Mouse (Mus musculus): ENCODE results near the gene Tfap2c. TPM values are rescaled to one million over a fixed set of nuclear protein-coding genes. Genes with fewer than 3 reads are reported as not detected.

The Tfap2c gene
- polyA plus RNA-seq, 1 experiment from 2014 or later = not detected

DNA sequence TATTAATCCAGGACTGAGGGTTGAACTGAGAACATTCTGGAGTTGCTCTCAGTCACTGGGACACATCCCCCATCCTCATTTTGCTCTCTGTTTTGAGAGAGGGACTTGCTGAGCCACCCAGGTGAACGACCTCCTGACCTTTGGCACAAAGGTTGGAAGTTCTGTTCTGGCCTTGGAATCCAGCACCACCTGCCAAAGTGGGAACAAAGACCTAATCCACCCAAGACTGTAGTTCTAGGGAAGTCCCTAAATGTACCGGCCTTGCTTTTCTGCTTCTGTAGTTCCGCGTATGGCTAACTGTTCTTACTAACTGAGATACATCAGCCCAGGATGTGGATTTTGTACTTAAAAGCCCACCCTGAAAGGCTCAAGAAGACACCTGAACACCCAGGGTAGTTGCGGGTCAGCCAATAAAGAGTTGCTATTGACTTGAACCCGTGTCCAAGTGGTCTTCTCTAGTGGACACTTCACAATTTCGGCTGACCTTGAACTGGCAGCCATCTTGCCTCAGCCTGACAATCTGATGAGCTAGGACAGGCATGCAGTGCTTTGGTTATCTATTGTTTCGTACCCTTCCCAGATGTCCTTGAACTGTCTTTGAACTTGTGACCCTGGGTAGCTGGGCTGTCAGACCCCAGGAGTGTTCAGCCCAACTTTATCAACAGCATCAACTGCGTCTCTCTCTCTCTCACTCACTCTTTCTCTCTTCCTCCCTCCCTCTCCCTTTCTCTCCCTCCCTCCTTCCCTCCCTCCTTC lies 28.6 kb upstream of the Tfap2c start:
- no peaks in the 10 kb centered on the region for H3K36me3 ChIP-seq (ENCODE audit: control insufficient read depth, insufficient read depth)
- no peaks in the 10 kb centered on the region for H3K4me1 ChIP-seq (ENCODE audit: control insufficient read depth, low read depth, low read length)
- ATAC-seq (ENCODE audit: low read depth) = no peak
- 64% methylated on average over 9 of the region's 9 CpGs for WGBS (ENCODE audit: insufficient replicate concordance)
- H3K4me2 ChIP-seq (ENCODE audit: low read depth, low read length) = no peak overlapping the region
- no peak overlapping the region for H3K9ac ChIP-seq (ENCODE audit: low read depth, low read length)
- no peaks in the 10 kb centered on the region for H3K9me3 ChIP-seq (replicated peaks; ENCODE audit: control insufficient read depth, low read length)
- H3K4me3 ChIP-seq (ENCODE audit: low read depth, low read length) = no peak overlapping the region
- H3K27me3 ChIP-seq (ENCODE audit: control insufficient read depth, insufficient read depth, low read depth, low read length) = no peaks in the 10 kb centered on the region
- no peak overlapping the region for H3K27ac ChIP-seq (ENCODE audit: low read length)

GRCm38 (mm10) chr2:172522528-172522927 lies 26.9 kb upstream of the Tfap2c start:
- H3K9ac ChIP-seq (ENCODE audit: low read depth, low read length) = no peak overlapping the region
- H3K27me3 ChIP-seq (ENCODE audit: control insufficient read depth, insufficient read depth, low read depth, low read length) = no peaks in the 10 kb centered on the region
- no peaks in the 10 kb centered on the region for H3K36me3 ChIP-seq (ENCODE audit: control insufficient read depth, insufficient read depth)
- no peak overlapping the region for H3K4me2 ChIP-seq (ENCODE audit: low read depth, low read length)
- H3K27ac ChIP-seq (ENCODE audit: low read length) = no peak overlapping the region
- no peak for ATAC-seq (ENCODE audit: low read depth)
- 59% methylated on average over 12 of the region's 12 CpGs for WGBS (ENCODE audit: insufficient replicate concordance)
- no peaks in the 10 kb centered on the region for H3K9me3 ChIP-seq (replicated peaks; ENCODE audit: control insufficient read depth, low read length)
- no peaks in the 10 kb centered on the region for H3K4me1 ChIP-seq (ENCODE audit: control insufficient read depth, low read depth, low read length)
- H3K4me3 ChIP-seq (ENCODE audit: low read depth, low read length) = no peak overlapping the region

DNA sequence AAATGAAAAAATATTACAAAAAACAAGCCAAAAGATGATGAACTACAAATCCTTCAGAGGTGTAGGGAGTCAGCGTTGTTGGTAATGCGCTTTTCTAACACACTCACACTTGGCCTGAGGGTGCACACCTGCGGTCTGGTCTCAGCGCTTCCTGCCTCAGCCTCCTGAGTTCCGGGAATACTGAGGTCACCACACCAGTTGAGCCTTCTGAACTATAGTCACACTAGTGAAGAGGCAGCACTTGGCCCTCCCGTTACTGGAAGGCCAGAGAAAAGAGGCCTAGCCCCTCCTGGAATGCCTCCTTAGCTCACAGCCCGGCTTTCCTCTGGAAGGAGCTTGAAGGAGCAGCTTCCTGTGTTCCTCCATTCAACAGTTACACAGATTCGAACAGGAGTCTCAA lies 22.2 kb upstream of the Tfap2c start:
- Histone ChIP-seq H3K4me1 (ENCODE audit: control insufficient read depth, low read depth, low read length) (no peaks in the 10 kb centered on the region), H3K9me3 (replicated peaks; ENCODE audit: control insufficient read depth, low read length) (no peaks in the 10 kb centered on the region), H3K4me3 (ENCODE audit: low read depth, low read length) (no peak overlapping the region), H3K27me3 (ENCODE audit: control insufficient read depth, insufficient read depth, low read depth, low read length) (no peaks in the 10 kb centered on the region), H3K36me3 (ENCODE audit: control insufficient read depth, insufficient read depth) (no peaks in the 10 kb centered on the region), H3K9ac (ENCODE audit: low read depth, low read length) (no peak overlapping the region), H3K4me2 (ENCODE audit: low read depth, low read length) (no peak overlapping the region), H3K27ac (ENCODE audit: low read length) (no peak overlapping the region)
- no peak for ATAC-seq (ENCODE audit: low read depth)
- 69% methylated on average over 8 of the region's 8 CpGs for WGBS (ENCODE audit: insufficient replicate concordance)

- no peak overlapping the region for H3K4me3 ChIP-seq (ENCODE audit: low read depth, low read length)
- WGBS (ENCODE audit: insufficient replicate concordance) = 24% methylated on average over 4 of the region's 4 CpGs
- H3K4me1 ChIP-seq (ENCODE audit: control insufficient read depth, low read depth, low read length) = no peaks in the 10 kb centered on the region
- no peak for ATAC-seq (ENCODE audit: low read depth)
- H3K9ac ChIP-seq (ENCODE audit: low read depth, low read length) = no peak overlapping the region
- peaks cover 54% of the 10 kb centered on the region for H3K27me3 ChIP-seq (ENCODE audit: control insufficient read depth, insufficient read depth, low read depth, low read length)
- H3K9me3 ChIP-seq (replicated peaks; ENCODE audit: control insufficient read depth, low read length) = no peaks in the 10 kb centered on the region
- H3K36me3 ChIP-seq (ENCODE audit: control insufficient read depth, insufficient read depth) = no peaks in the 10 kb centered on the region
- no peak overlapping the region for H3K4me2 ChIP-seq (ENCODE audit: low read depth, low read length)
- no peak overlapping the region for H3K27ac ChIP-seq (ENCODE audit: low read length)
These were observed 5.4 kb upstream of the Tfap2c start for GRCm38 (mm10) chr2:172543987-172544386.

DNA sequence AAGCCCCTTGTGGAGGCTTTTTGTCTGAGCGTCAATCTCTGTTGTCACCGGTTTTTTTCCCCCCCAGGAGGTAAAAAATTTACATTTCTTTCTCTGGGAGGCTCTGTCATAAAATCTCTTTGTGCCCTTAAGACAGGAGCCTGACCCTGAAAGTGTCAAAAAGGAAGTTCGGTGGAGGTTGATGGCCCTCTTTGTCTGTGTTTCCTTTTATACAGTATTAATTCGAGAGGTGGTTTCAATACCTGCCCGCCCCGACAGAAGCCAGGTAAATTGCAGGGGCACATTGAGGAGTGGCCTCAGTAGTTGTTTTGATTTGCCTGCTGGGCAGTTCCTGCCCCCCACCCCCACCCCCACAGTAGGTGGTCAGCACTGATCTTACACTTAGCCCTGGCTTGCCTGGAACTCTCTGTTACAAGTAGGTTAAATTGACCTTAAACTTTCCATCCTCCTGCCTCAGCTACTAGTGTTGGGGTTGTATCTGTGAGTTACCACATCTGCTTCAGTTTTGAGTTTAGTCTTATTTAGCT lies 4.7 kb upstream of the Tfap2c start:
- H3K4me2 ChIP-seq (ENCODE audit: low read depth, low read length) = no peak overlapping the region
- H3K4me3 ChIP-seq (ENCODE audit: low read depth, low read length) = no peak overlapping the region
- ATAC-seq (ENCODE audit: low read depth) = no peak
- H3K27ac ChIP-seq (ENCODE audit: low read length) = no peak overlapping the region
- no peaks in the 10 kb centered on the region for H3K9me3 ChIP-seq (replicated peaks; ENCODE audit: control insufficient read depth, low read length)
- no peaks in the 10 kb centered on the region for H3K36me3 ChIP-seq (ENCODE audit: control insufficient read depth, insufficient read depth)
- WGBS (ENCODE audit: insufficient replicate concordance) = 9% methylated on average over 6 of the region's 6 CpGs
- peaks cover 3% of the 10 kb centered on the region for H3K4me1 ChIP-seq (ENCODE audit: control insufficient read depth, low read depth, low read length)
- peaks cover 60% of the 10 kb centered on the region for H3K27me3 ChIP-seq (ENCODE audit: control insufficient read depth, insufficient read depth, low read depth, low read length)
- H3K9ac ChIP-seq (ENCODE audit: low read depth, low read length) = no peak overlapping the region

- Histone ChIP-seq H3K9ac (ENCODE audit: low read depth, low read length) (no peak overlapping the region), H3K36me3 (ENCODE audit: control insufficient read depth, insufficient read depth) (no peaks in the 10 kb centered on the region), H3K27me3 (ENCODE audit: control insufficient read depth, insufficient read depth, low read depth, low read length) (peaks cover 71% of the 10 kb centered on the region), H3K27ac (ENCODE audit: low read length) (no peak overlapping the region), H3K4me3 (ENCODE audit: low read depth, low read length) (no peak overlapping the region), H3K4me1 (ENCODE audit: control insufficient read depth, low read depth, low read length) (peaks cover 4% of the 10 kb centered on the region), H3K4me2 (ENCODE audit: low read depth, low read length) (no peak overlapping the region), H3K9me3 (replicated peaks; ENCODE audit: control insufficient read depth, low read length) (no peaks in the 10 kb centered on the region)
- 4% methylated on average over 35 of the region's 35 CpGs for WGBS (ENCODE audit: insufficient replicate concordance)
- ATAC-seq (ENCODE audit: low read depth) = no peak
These were observed 3.7 kb upstream of the Tfap2c start for GRCm38 (mm10) chr2:172545592-172546235.

GRCm38 (mm10) chr2:172546551-172546950 lies 2.8 kb upstream of the Tfap2c start:
- H3K4me1 ChIP-seq (ENCODE audit: control insufficient read depth, low read depth, low read length) = peaks cover 4% of the 10 kb centered on the region
- no peak for ATAC-seq (ENCODE audit: low read depth)
- no peak overlapping the region for H3K4me3 ChIP-seq (ENCODE audit: low read depth, low read length)
- H3K27me3 ChIP-seq (ENCODE audit: control insufficient read depth, insufficient read depth, low read depth, low read length) = peaks cover 79% of the 10 kb centered on the region
- 10% methylated on average over 16 of the region's 16 CpGs for WGBS (ENCODE audit: insufficient replicate concordance)
- H3K36me3 ChIP-seq (ENCODE audit: control insufficient read depth, insufficient read depth) = no peaks in the 10 kb centered on the region
- no peaks in the 10 kb centered on the region for H3K9me3 ChIP-seq (replicated peaks; ENCODE audit: control insufficient read depth, low read length)
- no peak overlapping the region for H3K27ac ChIP-seq (ENCODE audit: low read length)
- H3K4me2 ChIP-seq (ENCODE audit: low read depth, low read length) = no peak overlapping the region
- H3K9ac ChIP-seq (ENCODE audit: low read depth, low read length) = no peak overlapping the region

- Histone ChIP-seq H3K9me3 (replicated peaks; ENCODE audit: control insufficient read depth, low read length) (no peaks in the 10 kb centered on the region), H3K4me2 (ENCODE audit: low read depth, low read length) (no peak overlapping the region), H3K9ac (ENCODE audit: low read depth, low read length) (no peak overlapping the region), H3K4me3 (ENCODE audit: low read depth, low read length) (no peak overlapping the region), H3K36me3 (ENCODE audit: control insufficient read depth, insufficient read depth) (no peaks in the 10 kb centered on the region), H3K4me1 (ENCODE audit: control insufficient read depth, low read depth, low read length) (peaks cover 4% of the 10 kb centered on the region), H3K27me3 (ENCODE audit: control insufficient read depth, insufficient read depth, low read depth, low read length) (peaks cover 85% of the 10 kb centered on the region), H3K27ac (ENCODE audit: low read length) (no peak overlapping the region)
- WGBS (ENCODE audit: insufficient replicate concordance) = 1% methylated on average over 21 of the region's 21 CpGs
- no peak for ATAC-seq (ENCODE audit: low read depth)
These were observed 2.3 kb upstream of the Tfap2c start for GRCm38 (mm10) chr2:172547116-172547515.
